Mouse (Mus musculus) embryonic facial prominence, embryonic 13.5 days (tissue): ENCODE measurements around the gene Slf2. TPM values are rescaled to one million over a fixed set of nuclear protein-coding genes. Genes with fewer than 3 reads are reported as not detected.

Experiments
- ATAC-seq: fragments of 200-750 bp; cut with Nextera tagmentation; 2 replicates; pipeline ENCODE4 v1.8.0; 2017; ENCODE audit warnings: low read depth; ENCODE audit not compliant: insufficient number of reproducible peaks, insufficient read depth, low FRiP score, low TSS enrichment
- H3K27ac ChIP-seq: fragments of 300-500 bp; sonication (generic); 2 replicates; pipeline ENCODE4 v1.5.1; 2015; ENCODE audit warnings: moderate library complexity, mild to moderate bottlenecking, inconsistent platforms
- H3K27me3 ChIP-seq: fragments of 300-500 bp; sonication (generic); 2 replicates; pipeline ENCODE4 v1.6.1; 2015; ENCODE audit warnings: mild to moderate bottlenecking, inconsistent platforms
- H3K36me3 ChIP-seq: fragments of 300-500 bp; sonication (generic); 2 replicates; pipeline ENCODE4 v1.6.1; 2015; ENCODE audit warnings: mild to moderate bottlenecking, inconsistent platforms
- H3K4me1 ChIP-seq: fragments of 300-500 bp; sonication (generic); 2 replicates; pipeline ENCODE4 v1.6.1; 2015; ENCODE audit warnings: inconsistent platforms
- H3K4me2 ChIP-seq: fragments of 300-500 bp; sonication (generic); 2 replicates; pipeline ENCODE4 v1.6.1; 2015; ENCODE audit warnings: moderate library complexity, mild to moderate bottlenecking, inconsistent platforms
- H3K4me3 ChIP-seq: fragments of 300-500 bp; sonication (generic); 2 replicates; pipeline ENCODE4 v1.5.1; 2015; ENCODE audit warnings: mild to moderate bottlenecking, inconsistent platforms
- H3K9ac ChIP-seq: fragments of 300-500 bp; sonication (generic); 2 replicates; pipeline ENCODE4 v1.6.1; 2015; ENCODE audit warnings: mild to moderate bottlenecking, inconsistent platforms
- H3K9me3 ChIP-seq: fragments of 300-500 bp; sonication (generic); 2 replicates; pipeline ENCODE4 v1.6.1; 2016; ENCODE audit warnings: inconsistent platforms
- WGBS: fragments of 180-500 bp; shearing (Covaris S2); methylation state at CpG from one replicate; pipeline ENCODE4 v1.1.7; 2015; ENCODE audit warnings: mixed read lengths; 5-methylcytosine and 5-hydroxymethylcytosine counted together
- polyA plus RNA-seq: library from polyadenylated mRNA; unstranded; fragments of >200 nt; fragmentation: Nextera tagmentation; extraction: Ambion mirVana; gene quantifications from 2 replicates; pipeline ENCODE4 v1.2.1, GENCODE M21; 2015

The Slf2 gene
- 30.2 and 37.0 TPM in 2 replicates for polyA plus RNA-seq

- peak within 1 kb of the TSS; percentile 71 for H3K4me2 ChIP-seq
- peak; percentile 97 for ATAC-seq
- no peaks in the 10 kb centered on the region for H3K9me3 ChIP-seq
- peak within 1 kb of the TSS; percentile 81 for H3K27ac ChIP-seq
- H3K36me3 ChIP-seq, result peaks cover 15% of the 10 kb centered on the region
- no peaks in the 10 kb centered on the region for H3K27me3 ChIP-seq
- H3K9ac ChIP-seq, result peak within 1 kb of the TSS; percentile 81
- under 1% methylated on average over 55 of the region's 55 CpGs for WGBS
- peak within 1 kb of the TSS; percentile 69 for H3K4me3 ChIP-seq
- H3K4me1 ChIP-seq, result peaks cover 36% of the 10 kb centered on the region
Observed at GRCm38 (mm10) chr19:44930744-44931453, at the start of gene Slf2. TSS of gene Slf2 (plus strand) at chr19:44931151.

- ATAC-seq, result peak; percentile 65; the same call in 1 of the 2 replicates
- Histone ChIP-seq H3K27ac (no peak overlapping the region), H3K4me1 (peaks cover 14% of the 10 kb centered on the region; the same call in 1 of the 2 replicates), H3K4me2 (peak overlapping the region; percentile 65), H3K36me3 (no peaks in the 10 kb centered on the region), H3K9me3 (no peaks in the 10 kb centered on the region), H3K9ac (peak overlapping the region; percentile 68), H3K4me3 (peak overlapping the region; percentile 40), H3K27me3 (peaks cover 80% of the 10 kb centered on the region)
- under 1% methylated on average over 31 of the region's 31 CpGs for WGBS
Observed at GRCm38 (mm10) chr19:44882552-44883024, 48.4 kb upstream of the Slf2 start.

DNA sequence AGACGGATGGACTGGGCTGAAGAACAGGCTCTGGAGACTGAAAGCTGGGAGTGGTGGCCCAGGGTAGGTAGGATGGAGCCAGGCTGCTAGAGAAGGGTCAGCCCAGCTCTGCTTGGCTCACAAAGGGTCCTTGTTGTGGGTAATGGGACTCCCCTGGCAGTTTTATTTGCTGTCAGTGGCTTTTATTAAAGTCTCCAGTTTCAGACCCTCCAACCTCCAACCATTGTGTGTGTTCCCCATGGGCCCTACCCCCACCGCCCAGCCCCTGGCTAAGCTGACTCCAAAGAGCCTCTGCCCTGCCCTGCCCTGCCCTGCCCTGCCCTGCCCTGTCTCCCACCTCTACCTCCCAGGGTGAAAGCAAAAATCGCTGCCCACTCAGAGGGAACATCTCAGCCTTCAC lies 46.6 kb upstream of the Slf2 start:
- Histone ChIP-seq H3K9ac (no peak overlapping the region), H3K4me3 (no peak overlapping the region), H3K4me1 (peaks cover 14% of the 10 kb centered on the region; the same call in 1 of the 2 replicates), H3K27me3 (peaks cover 91% of the 10 kb centered on the region), H3K9me3 (no peaks in the 10 kb centered on the region), H3K27ac (no peak overlapping the region), H3K36me3 (no peaks in the 10 kb centered on the region), H3K4me2 (no peak overlapping the region)
- no peak for ATAC-seq
- 6% methylated on average over 3 of the region's 3 CpGs for WGBS

DNA sequence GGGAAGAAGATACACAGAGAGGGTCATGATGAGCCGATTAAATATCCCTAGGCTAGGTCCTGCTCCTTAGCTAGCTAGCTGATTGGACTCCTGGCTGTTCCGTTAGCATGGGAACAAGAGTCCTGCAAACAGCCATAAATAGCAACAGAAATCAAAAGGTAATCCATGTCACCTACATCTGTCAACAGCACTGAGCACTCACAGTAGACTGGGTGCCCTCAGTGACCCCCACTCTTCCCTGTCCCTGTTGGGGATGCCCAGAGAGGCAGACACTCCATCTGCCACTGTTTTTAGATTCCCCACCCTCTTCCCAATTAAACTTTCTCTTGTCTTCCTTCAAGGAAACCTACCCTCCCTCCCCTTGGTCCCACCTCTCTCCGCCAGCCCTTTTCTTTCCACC lies 44.5 kb upstream of the Slf2 start:
- WGBS, result 30% methylated on average over 3 of the region's 3 CpGs
- ATAC-seq, result no peak
- H3K36me3 ChIP-seq, result no peaks in the 10 kb centered on the region
- H3K4me3 ChIP-seq, result no peak overlapping the region
- H3K9me3 ChIP-seq, result no peaks in the 10 kb centered on the region
- no peak overlapping the region for H3K27ac ChIP-seq
- H3K4me2 ChIP-seq, result no peak overlapping the region
- H3K9ac ChIP-seq, result no peak overlapping the region
- H3K4me1 ChIP-seq, result peaks cover 20% of the 10 kb centered on the region
- H3K27me3 ChIP-seq, result peaks cover 93% of the 10 kb centered on the region

- ATAC-seq, result no peak
- Histone ChIP-seq H3K4me1 (peaks cover 12% of the 10 kb centered on the region), H3K9me3 (no peaks in the 10 kb centered on the region), H3K27me3 (peaks cover 91% of the 10 kb centered on the region), H3K4me3 (no peak overlapping the region), H3K27ac (no peak overlapping the region), H3K4me2 (no peak overlapping the region), H3K36me3 (no peaks in the 10 kb centered on the region), H3K9ac (no peak overlapping the region)
- WGBS, result 20% methylated on average over 7 of the region's 7 CpGs
Observed at GRCm38 (mm10) chr19:44887679-44888235, 43.2 kb upstream of the Slf2 start.

GRCm38 (mm10) chr19:44889548-44889947 lies 41.4 kb upstream of the Slf2 start:
- Histone ChIP-seq H3K9me3 (no peaks in the 10 kb centered on the region), H3K27ac (no peak overlapping the region), H3K4me2 (no peak overlapping the region), H3K27me3 (peaks cover 92% of the 10 kb centered on the region), H3K4me1 (peaks cover 19% of the 10 kb centered on the region), H3K36me3 (no peaks in the 10 kb centered on the region), H3K4me3 (no peak overlapping the region), H3K9ac (no peak overlapping the region)
- ATAC-seq, result no peak
- WGBS, result 12% methylated on average over 6 of the region's 6 CpGs

- Histone ChIP-seq H3K36me3 (no peaks in the 10 kb centered on the region), H3K9ac (no peak overlapping the region), H3K9me3 (no peaks in the 10 kb centered on the region), H3K4me1 (peaks cover 19% of the 10 kb centered on the region), H3K27ac (no peak overlapping the region), H3K4me2 (no peak overlapping the region), H3K27me3 (peaks cover 89% of the 10 kb centered on the region), H3K4me3 (no peak overlapping the region)
- ATAC-seq, result no peak
- 36% methylated on average over 15 of the region's 15 CpGs for WGBS
Observed at GRCm38 (mm10) chr19:44891446-44891845, 39.5 kb upstream of the Slf2 start.

DNA sequence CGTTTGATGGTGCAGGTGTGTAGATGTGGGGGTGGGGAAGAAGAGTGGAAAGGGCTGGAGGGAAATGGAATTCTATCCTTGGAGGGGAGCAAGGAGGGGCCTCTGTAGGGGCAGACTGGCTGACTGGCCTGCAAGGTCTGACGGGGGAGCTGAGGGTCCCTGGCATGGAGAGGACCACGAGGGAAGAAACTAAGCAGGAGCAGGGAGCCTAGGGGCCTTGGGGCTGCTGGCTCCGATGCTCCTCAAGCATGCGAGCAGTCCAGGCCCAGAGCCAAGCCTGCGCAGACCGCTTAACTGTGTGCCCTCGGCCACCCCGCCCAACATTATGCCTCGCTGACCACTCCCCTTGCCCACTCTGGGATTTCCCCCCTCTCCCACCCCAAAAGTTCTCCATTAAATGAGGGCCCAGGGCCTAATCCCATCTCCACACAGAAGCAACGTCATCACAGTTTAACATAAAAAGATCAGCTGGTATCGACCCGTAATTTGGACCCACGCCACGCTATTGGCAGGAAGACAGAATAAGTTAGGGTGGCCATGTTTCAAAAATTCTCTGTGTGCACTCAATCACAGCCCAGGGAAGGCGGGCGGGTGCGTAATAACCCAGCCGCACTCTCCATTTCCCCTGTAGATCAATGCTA lies 37.6 kb upstream of the Slf2 start:
- no peak overlapping the region for H3K27ac ChIP-seq
- peak; percentile 54; the same call in 1 of the 2 replicates for ATAC-seq
- no peaks in the 10 kb centered on the region for H3K36me3 ChIP-seq
- peaks cover 84% of the 10 kb centered on the region for H3K27me3 ChIP-seq
- H3K9ac ChIP-seq, result no peak overlapping the region
- peaks cover 19% of the 10 kb centered on the region for H3K4me1 ChIP-seq
- WGBS, result 35% methylated on average over 19 of the region's 19 CpGs
- no peak overlapping the region for H3K4me3 ChIP-seq
- no peaks in the 10 kb centered on the region for H3K9me3 ChIP-seq
- H3K4me2 ChIP-seq, result peak overlapping the region; percentile 30

GRCm38 (mm10) chr19:44895245-44895644 lies 35.7 kb upstream of the Slf2 start:
- Histone ChIP-seq H3K27me3 (peaks cover 65% of the 10 kb centered on the region), H3K4me1 (peaks cover 17% of the 10 kb centered on the region), H3K36me3 (no peaks in the 10 kb centered on the region), H3K27ac (no peak overlapping the region), H3K9me3 (no peaks in the 10 kb centered on the region), H3K4me2 (no peak overlapping the region), H3K9ac (no peak overlapping the region), H3K4me3 (no peak overlapping the region)
- under 1% methylated on average over 4 of the region's 4 CpGs for WGBS
- ATAC-seq, result no peak; the same call in 1 of the 2 replicates

- Histone ChIP-seq H3K27ac (no peak overlapping the region), H3K4me2 (no peak overlapping the region), H3K27me3 (peaks cover 53% of the 10 kb centered on the region), H3K9me3 (no peaks in the 10 kb centered on the region), H3K9ac (no peak overlapping the region), H3K36me3 (no peaks in the 10 kb centered on the region), H3K4me1 (peaks cover 22% of the 10 kb centered on the region), H3K4me3 (no peak overlapping the region)
- 63% methylated on average over 6 of the region's 6 CpGs for WGBS
- ATAC-seq, result no peak
Observed at GRCm38 (mm10) chr19:44896450-44896849, 34.5 kb upstream of the Slf2 start.

DNA sequence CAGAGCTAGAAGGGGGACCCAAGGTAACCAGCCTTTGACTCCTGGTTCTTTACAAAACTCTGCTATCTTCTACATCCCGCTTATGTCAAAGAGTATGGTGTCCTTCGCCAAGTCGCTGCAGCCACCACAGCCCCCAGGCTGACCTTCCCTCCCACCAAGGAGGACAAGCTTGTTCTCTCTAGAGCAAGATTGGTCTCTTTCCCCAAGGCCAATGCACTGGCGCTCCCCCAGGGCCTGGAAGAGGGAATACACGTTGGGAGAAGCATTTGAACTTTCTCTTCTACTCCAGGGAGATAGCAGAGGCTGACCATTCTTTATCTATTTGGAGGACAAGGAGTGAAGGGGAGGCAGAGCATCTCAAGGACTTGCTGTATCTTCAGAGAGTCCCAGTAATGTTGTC lies 33.4 kb upstream of the Slf2 start:
- Histone ChIP-seq H3K9ac (no peak overlapping the region), H3K36me3 (no peaks in the 10 kb centered on the region), H3K4me2 (no peak overlapping the region), H3K9me3 (no peaks in the 10 kb centered on the region), H3K27me3 (peaks cover 43% of the 10 kb centered on the region), H3K4me3 (no peak overlapping the region), H3K4me1 (peaks cover 22% of the 10 kb centered on the region), H3K27ac (no peak overlapping the region)
- no peak for ATAC-seq
- 71% methylated on average over 5 of the region's 5 CpGs for WGBS
